Mouse (Mus musculus) intestine, embryonic 16.5 days (tissue): Measurements from ENCODE around the gene Igbp1b. TPM values are rescaled to one million over a fixed set of nuclear protein-coding genes. Genes with fewer than 3 reads are reported as not detected.

ENCODE experiments used
- ATAC-seq: fragments of 200-750 bp; cut with Nextera tagmentation; 2 replicates; pipeline ENCODE4 v1.8.0; 2017; ENCODE audit warnings: moderate TSS enrichment, moderate library complexity
- H3K27ac ChIP-seq: fragments of 300-500 bp; sonication (generic); 2 replicates; pipeline ENCODE4 v1.5.1; 2014; ENCODE audit warnings: mild to moderate bottlenecking, low read length
- H3K27me3 ChIP-seq: fragments of 300-500 bp; sonication (generic); replicated peaks from 2 replicates; pipeline ENCODE4 v1.6.1; 2014; ENCODE audit warnings: low read length, control low read depth, mixed read lengths; ENCODE audit not compliant: control insufficient read depth, insufficient read depth
- H3K36me3 ChIP-seq: fragments of 300-500 bp; sonication (generic); 2 replicates; pipeline ENCODE4 v1.6.1; 2014; ENCODE audit warnings: low read length, control low read depth; ENCODE audit not compliant: control insufficient read depth, insufficient read depth
- H3K4me1 ChIP-seq: fragments of 300-500 bp; sonication (generic); 2 replicates; pipeline ENCODE4 v1.6.1; 2014; ENCODE audit warnings: low read length, control low read depth, mixed read lengths; ENCODE audit not compliant: control insufficient read depth, insufficient read depth
- H3K4me2 ChIP-seq: fragments of 300-500 bp; sonication (generic); 2 replicates; pipeline ENCODE4 v1.6.1; 2014; ENCODE audit warnings: low read depth, low read length, control low read depth
- H3K4me3 ChIP-seq: fragments of 300-500 bp; sonication (generic); 2 replicates; pipeline ENCODE4 v1.5.1; 2014; ENCODE audit warnings: mild to moderate bottlenecking, low read length
- H3K9ac ChIP-seq: fragments of 300-500 bp; sonication (generic); 2 replicates; pipeline ENCODE4 v1.6.1; 2014; ENCODE audit warnings: low read depth, low read length
- H3K9me3 ChIP-seq: fragments of 300-500 bp; sonication (generic); 2 replicates; pipeline ENCODE4 v1.6.1; 2016; ENCODE audit warnings: low read length, control low read depth; ENCODE audit not compliant: control insufficient read depth
- WGBS: fragments of 180-500 bp; shearing (Covaris S2); extraction: QIAGEN DNeasy Blood & Tissue Kit; methylation state at CpG from one replicate; pipeline ENCODE4 v1.1.7; 2014; 5-methylcytosine and 5-hydroxymethylcytosine counted together
- polyA plus RNA-seq: library from polyadenylated mRNA; unstranded; fragments of >200 nt; fragmentation: Nextera tagmentation; extraction: Ambion mirVana; gene quantifications from 2 replicates; pipeline ENCODE4 v1.2.1, GENCODE M21; 2015

The Igbp1b gene
- not detected in 2 replicates for polyA plus RNA-seq

- no peaks in the 10 kb centered on the region for H3K9me3 ChIP-seq
- no peak for ATAC-seq
- WGBS = 80% methylated on average over 3 of the region's 3 CpGs
- no peaks in the 10 kb centered on the region for H3K36me3 ChIP-seq
- no peak within 1 kb of the TSS for H3K9ac ChIP-seq
- no peaks in the 10 kb centered on the region for H3K27me3 ChIP-seq
- H3K4me3 ChIP-seq = no peak within 1 kb of the TSS
- H3K4me2 ChIP-seq = no peak within 1 kb of the TSS
- H3K27ac ChIP-seq = no peak within 1 kb of the TSS
- H3K4me1 ChIP-seq = no peaks in the 10 kb centered on the region
Measured at GRCm38 (mm10) chr6:138658516-138658915, at the start of gene Igbp1b. Gene Igbp1b (minus strand): TSS chr6:138658544.

- Histone ChIP-seq H3K36me3 (no peaks in the 10 kb centered on the region), H3K27me3 (no peaks in the 10 kb centered on the region), H3K9ac (no peak overlapping the region), H3K9me3 (no peaks in the 10 kb centered on the region), H3K4me1 (no peaks in the 10 kb centered on the region), H3K4me2 (no peak overlapping the region), H3K27ac (no peak overlapping the region), H3K4me3 (no peak overlapping the region)
- ATAC-seq = no peak
Measured at GRCm38 (mm10) chr6:138682959-138683358, 24.6 kb upstream of the Igbp1b start.

GRCm38 (mm10) chr6:138672704-138673141, 14.4 kb upstream of the Igbp1b start:
- Histone ChIP-seq H3K4me3 (no peak overlapping the region), H3K4me1 (no peaks in the 10 kb centered on the region), H3K27me3 (no peaks in the 10 kb centered on the region), H3K9ac (no peak overlapping the region), H3K36me3 (no peaks in the 10 kb centered on the region), H3K9me3 (no peaks in the 10 kb centered on the region), H3K27ac (no peak overlapping the region), H3K4me2 (no peak overlapping the region)
- 18% methylated on average over 2 of the region's 2 CpGs for WGBS
- no peak for ATAC-seq

- Histone ChIP-seq H3K9ac (no peak overlapping the region), H3K9me3 (no peaks in the 10 kb centered on the region), H3K27ac (no peak overlapping the region), H3K4me1 (no peaks in the 10 kb centered on the region), H3K27me3 (no peaks in the 10 kb centered on the region), H3K36me3 (no peaks in the 10 kb centered on the region), H3K4me2 (no peak overlapping the region), H3K4me3 (no peak overlapping the region)
- WGBS = 73% methylated on average over 3 of the region's 3 CpGs
- no peak for ATAC-seq
Measured at GRCm38 (mm10) chr6:138665416-138665815, 7.1 kb upstream of the Igbp1b start.

- Histone ChIP-seq H3K4me1 (no peaks in the 10 kb centered on the region), H3K27ac (no peak overlapping the region), H3K36me3 (no peaks in the 10 kb centered on the region), H3K4me2 (no peak overlapping the region), H3K9me3 (no peaks in the 10 kb centered on the region), H3K9ac (no peak overlapping the region), H3K27me3 (no peaks in the 10 kb centered on the region), H3K4me3 (no peak overlapping the region)
- WGBS = 91% methylated on average over 2 of the region's 2 CpGs
- ATAC-seq = no peak
Measured at GRCm38 (mm10) chr6:138645604-138646003, 12.7 kb downstream of the Igbp1b start.

GRCm38 (mm10) chr6:138639351-138639750, 19.0 kb downstream of the Igbp1b start:
- Histone ChIP-seq H3K4me1 (no peaks in the 10 kb centered on the region), H3K9ac (no peak overlapping the region), H3K4me2 (no peak overlapping the region), H3K27ac (no peak overlapping the region), H3K9me3 (no peaks in the 10 kb centered on the region), H3K36me3 (no peaks in the 10 kb centered on the region), H3K27me3 (no peaks in the 10 kb centered on the region), H3K4me3 (no peak overlapping the region)
- no peak for ATAC-seq
- 55% methylated on average over 4 of the region's 4 CpGs for WGBS

GRCm38 (mm10) chr6:138620786-138621185, 37.6 kb downstream of the Igbp1b start:
- H3K36me3 ChIP-seq = no peaks in the 10 kb centered on the region
- no peak overlapping the region for H3K27ac ChIP-seq
- ATAC-seq = no peak
- H3K27me3 ChIP-seq = no peaks in the 10 kb centered on the region
- H3K4me3 ChIP-seq = no peak overlapping the region
- H3K4me2 ChIP-seq = no peak overlapping the region
- H3K9ac ChIP-seq = no peak overlapping the region
- no peaks in the 10 kb centered on the region for H3K9me3 ChIP-seq
- H3K4me1 ChIP-seq = no peaks in the 10 kb centered on the region

- H3K4me1 ChIP-seq = no peaks in the 10 kb centered on the region
- no peak overlapping the region for H3K27ac ChIP-seq
- no peaks in the 10 kb centered on the region for H3K9me3 ChIP-seq
- no peak overlapping the region for H3K4me3 ChIP-seq
- WGBS = 94% methylated on average over 3 of the region's 3 CpGs
- no peak overlapping the region for H3K4me2 ChIP-seq
- H3K9ac ChIP-seq = no peak overlapping the region
- H3K27me3 ChIP-seq = no peaks in the 10 kb centered on the region
- no peaks in the 10 kb centered on the region for H3K36me3 ChIP-seq
- ATAC-seq = no peak
Measured at GRCm38 (mm10) chr6:138618396-138618795, 39.9 kb downstream of the Igbp1b start.

Other genes with a start within 250 kb of the Igbp1b start
- gene Lmo3, start 76.6 kb downstream of the Igbp1b start, polyA plus RNA-seq = 13.3 and 15.0 TPM in 2 replicates